Mouse (Mus musculus) embryonic facial prominence, embryonic 12.5 days (tissue): ENCODE results near the gene Cracr2b. TPM values are rescaled to one million over a fixed set of nuclear protein-coding genes. Genes with fewer than 3 reads are reported as not detected.

ENCODE experiments used
- ATAC-seq: fragments of 200-750 bp; cut with Nextera tagmentation; 2 replicates; pipeline ENCODE4 v1.8.0; 2017; ENCODE audit not compliant: insufficient number of reproducible peaks, insufficient read depth, low FRiP score, low TSS enrichment
- H3K27ac ChIP-seq: fragments of 300-500 bp; sonication (generic); 2 replicates; pipeline ENCODE4 v1.5.1; 2016; ENCODE audit warnings: mild to moderate bottlenecking
- H3K27me3 ChIP-seq: fragments of 300-500 bp; sonication (generic); 2 replicates; pipeline ENCODE4 v1.6.1; 2016; ENCODE audit warnings: mild to moderate bottlenecking, moderate library complexity
- H3K36me3 ChIP-seq: fragments of 300-500 bp; sonication (generic); 2 replicates; pipeline ENCODE4 v1.6.1; 2016; ENCODE audit warnings: mild to moderate bottlenecking
- H3K4me1 ChIP-seq: fragments of 300-500 bp; sonication (generic); 2 replicates; pipeline ENCODE4 v1.6.1; 2016
- H3K4me2 ChIP-seq: fragments of 300-500 bp; sonication (generic); replicated peaks from 2 replicates; pipeline ENCODE4 v1.6.1; 2016; ENCODE audit warnings: mild to moderate bottlenecking, moderate library complexity
- H3K4me3 ChIP-seq: fragments of 300-500 bp; sonication (generic); 2 replicates; pipeline ENCODE4 v1.5.1; 2016; ENCODE audit warnings: mild to moderate bottlenecking
- H3K9ac ChIP-seq: fragments of 300-500 bp; sonication (generic); 2 replicates; pipeline ENCODE4 v1.6.1; 2016; ENCODE audit warnings: mild to moderate bottlenecking, moderate library complexity
- H3K9me3 ChIP-seq: fragments of 300-500 bp; sonication (generic); 2 replicates; pipeline ENCODE4 v1.6.1; 2016; ENCODE audit warnings: mild to moderate bottlenecking, moderate library complexity
- WGBS: fragments of 180-500 bp; shearing (Covaris S2); methylation state at CpG from one replicate; pipeline ENCODE4 v1.1.7; 2016; 5-methylcytosine and 5-hydroxymethylcytosine counted together
- polyA plus RNA-seq: library from polyadenylated mRNA; unstranded; fragments of >200 nt; fragmentation: Nextera tagmentation; extraction: Ambion mirVana; gene quantifications from 2 replicates; pipeline ENCODE4 v1.2.1, GENCODE M21; 2016

Cracr2b gene
- polyA plus RNA-seq, 1 experiment from 2014 or later: 13.3 TPM

DNA sequence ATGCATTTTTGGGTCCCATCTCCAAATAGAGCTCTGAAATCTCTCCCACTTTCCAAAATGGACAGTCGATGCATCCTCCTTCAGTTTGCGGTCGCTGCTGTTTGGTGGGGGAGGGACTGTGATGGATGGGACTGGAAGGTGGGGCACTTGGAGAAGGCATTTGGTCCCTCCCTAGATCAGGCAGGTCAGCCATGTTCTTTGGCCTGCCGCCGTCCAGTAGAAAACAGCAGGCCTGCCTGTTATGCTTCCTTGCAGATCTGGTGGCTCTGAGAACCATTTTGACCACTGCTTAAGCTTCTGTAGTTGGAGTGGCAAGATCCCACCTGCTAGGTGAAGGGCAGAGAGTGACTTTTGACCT is 7.2 kb downstream of the Cracr2b start:
- peak overlapping the region; percentile 77 for H3K9ac ChIP-seq
- peaks cover 30% of the 10 kb centered on the region for H3K27me3 ChIP-seq
- no peaks in the 10 kb centered on the region for H3K9me3 ChIP-seq
- H3K4me1 ChIP-seq: peaks cover 42% of the 10 kb centered on the region
- 25% methylated on average over 5 of the region's 5 CpGs for WGBS
- H3K4me3 ChIP-seq: peak overlapping the region; percentile 75
- H3K4me2 ChIP-seq: peak overlapping the region; percentile 66
- H3K36me3 ChIP-seq: peaks cover 36% of the 10 kb centered on the region
- H3K27ac ChIP-seq: peak overlapping the region; percentile 82
- ATAC-seq: no peak

GRCm38 (mm10) chr7:141468522-141469211 is 7.8 kb downstream of the Cracr2b start:
- peak; percentile 70 for ATAC-seq
- peak overlapping the region; percentile 66 for H3K4me2 ChIP-seq
- H3K27ac ChIP-seq: peak overlapping the region; percentile 82
- H3K4me1 ChIP-seq: peaks cover 45% of the 10 kb centered on the region
- H3K36me3 ChIP-seq: peaks cover 36% of the 10 kb centered on the region
- H3K4me3 ChIP-seq: peak overlapping the region; percentile 75
- peak overlapping the region; percentile 77 for H3K9ac ChIP-seq
- 14% methylated on average over 8 of the region's 8 CpGs for WGBS
- peaks cover 25% of the 10 kb centered on the region for H3K27me3 ChIP-seq
- H3K9me3 ChIP-seq: no peaks in the 10 kb centered on the region

DNA sequence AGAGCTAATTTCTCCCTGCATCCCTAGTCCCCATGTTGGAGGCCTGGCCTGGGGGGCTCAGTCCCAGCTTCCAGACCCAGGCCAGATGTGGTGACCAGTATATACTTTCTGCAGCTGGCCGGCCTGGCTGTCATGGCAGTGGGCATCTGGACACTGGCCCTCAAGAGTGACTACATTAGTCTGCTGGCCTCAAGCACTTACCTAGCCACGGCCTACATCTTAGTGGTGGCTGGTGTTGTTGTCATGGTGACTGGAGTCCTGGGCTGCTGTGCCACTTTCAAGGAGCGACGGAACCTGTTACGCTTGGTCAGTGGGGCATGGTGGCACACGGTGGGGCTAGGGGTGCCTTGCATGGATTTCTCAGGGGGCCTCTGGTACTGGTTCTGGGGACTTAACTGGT is 8.5 kb downstream of the Cracr2b start:
- Histone ChIP-seq H3K36me3 (peaks cover 36% of the 10 kb centered on the region), H3K9me3 (no peaks in the 10 kb centered on the region), H3K4me2 (peak overlapping the region; percentile 66), H3K27me3 (peaks cover 18% of the 10 kb centered on the region), H3K9ac (peak overlapping the region; percentile 77), H3K4me3 (peak overlapping the region; percentile 75), H3K27ac (peak overlapping the region; percentile 82; the same call in 1 of the 2 replicates), H3K4me1 (peaks cover 47% of the 10 kb centered on the region)
- 83% methylated on average over 6 of the region's 6 CpGs for WGBS
- ATAC-seq: no peak

DNA sequence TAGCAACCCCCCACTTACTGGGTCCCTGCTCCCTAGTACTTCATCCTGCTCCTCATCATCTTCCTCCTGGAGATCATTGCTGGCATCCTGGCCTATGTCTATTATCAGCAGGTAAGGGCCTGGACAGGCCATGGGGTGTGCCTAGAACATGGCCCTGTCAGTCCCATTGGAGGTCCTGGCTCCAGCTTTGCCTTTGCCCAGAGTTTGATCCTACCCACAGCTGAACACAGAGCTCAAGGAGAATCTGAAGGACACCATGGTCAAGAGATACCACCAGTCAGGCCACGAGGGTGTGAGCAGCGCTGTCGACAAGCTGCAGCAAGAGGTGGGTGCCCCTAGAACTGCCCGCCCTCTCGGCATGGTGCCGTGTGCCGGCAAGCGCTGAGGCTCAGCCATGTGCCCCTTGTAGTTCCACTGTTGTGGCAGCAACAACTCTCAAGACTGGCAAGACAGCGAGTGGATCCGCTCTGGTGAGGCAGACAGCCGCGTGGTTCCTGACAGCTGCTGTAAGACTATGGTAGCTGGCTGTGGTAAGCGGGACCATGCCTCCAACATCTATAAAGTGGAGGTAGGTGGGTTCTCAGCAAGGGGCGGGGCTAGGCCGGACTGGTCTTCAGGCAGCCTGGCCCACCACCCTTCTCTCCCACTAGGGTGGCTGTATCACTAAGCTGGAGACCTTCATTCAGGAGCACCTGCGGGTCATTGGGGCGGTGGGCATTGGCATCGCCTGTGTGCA is 9.2 kb downstream of the Cracr2b start:
- Histone ChIP-seq H3K9ac (no peak overlapping the region), H3K4me2 (0 out of 2 replicates have a peak overlapping the region, but pooled peaks have one; percentile 66), H3K36me3 (peaks cover 36% of the 10 kb centered on the region), H3K27me3 (peaks cover 11% of the 10 kb centered on the region), H3K4me1 (peaks cover 41% of the 10 kb centered on the region), H3K4me3 (peak overlapping the region; percentile 75; the same call in 1 of the 2 replicates), H3K9me3 (no peaks in the 10 kb centered on the region), H3K27ac (no peak overlapping the region)
- no peak for ATAC-seq
- 90% methylated on average over 18 of the region's 18 CpGs for WGBS

GRCm38 (mm10) chr7:141470637-141470944 is 9.7 kb downstream of the Cracr2b start:
- Histone ChIP-seq H3K4me1 (peaks cover 37% of the 10 kb centered on the region), H3K4me3 (no peak overlapping the region), H3K27me3 (peaks cover 6% of the 10 kb centered on the region), H3K4me2 (no peak overlapping the region), H3K36me3 (peaks cover 36% of the 10 kb centered on the region), H3K9me3 (no peaks in the 10 kb centered on the region), H3K27ac (no peak overlapping the region), H3K9ac (no peak overlapping the region)
- no peak for ATAC-seq
- WGBS: 98% methylated on average over 10 of the region's 10 CpGs

DNA sequence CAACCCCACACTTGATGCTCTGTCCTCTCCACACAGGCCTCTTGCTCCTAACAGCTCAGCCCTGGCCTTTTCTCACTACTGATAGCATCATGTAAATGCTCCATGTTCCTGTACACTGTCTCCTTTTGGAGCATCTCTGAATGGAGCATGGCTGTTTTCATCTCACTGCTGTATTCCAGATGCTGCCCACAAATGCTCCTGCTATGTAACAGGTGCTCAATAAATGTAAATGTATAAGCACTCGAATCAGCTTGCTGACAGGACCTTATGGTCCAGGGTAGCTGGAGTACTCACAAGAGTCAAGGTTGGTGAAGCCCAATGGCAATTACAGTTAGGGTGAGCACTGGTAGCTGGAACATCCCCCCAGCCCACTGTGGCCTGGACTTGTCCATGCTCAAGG is 10.3 kb downstream of the Cracr2b start:
- no peak overlapping the region for H3K9ac ChIP-seq
- H3K4me2 ChIP-seq: no peak overlapping the region
- no peak overlapping the region for H3K4me3 ChIP-seq
- peaks cover 42% of the 10 kb centered on the region for H3K4me1 ChIP-seq
- peaks cover 36% of the 10 kb centered on the region for H3K36me3 ChIP-seq
- H3K27me3 ChIP-seq: no peaks in the 10 kb centered on the region; the same call in 1 of the 2 replicates
- WGBS: 92% methylated on average over 1 of the region's 1 CpGs
- no peak for ATAC-seq
- no peaks in the 10 kb centered on the region for H3K9me3 ChIP-seq
- no peak overlapping the region for H3K27ac ChIP-seq

DNA sequence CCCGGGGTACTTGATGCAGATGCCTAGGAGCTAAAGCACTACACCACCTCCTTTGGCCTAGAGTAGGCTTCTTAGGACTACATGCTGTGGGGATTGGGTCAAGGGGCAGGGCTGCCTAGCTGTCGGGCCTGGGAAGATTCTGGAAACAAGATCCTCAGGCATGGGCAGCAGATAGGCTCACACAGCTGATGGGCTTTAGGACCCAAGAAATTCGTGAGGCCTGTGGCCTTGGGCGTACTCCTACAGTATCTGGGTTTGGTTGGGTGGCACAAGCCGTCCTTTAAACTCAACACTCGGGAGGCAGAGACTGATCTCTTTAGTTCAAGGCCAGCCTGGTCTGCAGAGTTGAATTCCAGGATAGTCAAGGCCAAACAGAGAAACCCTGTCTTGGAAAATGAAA is 11.3 kb downstream of the Cracr2b start:
- 83% methylated on average over 6 of the region's 6 CpGs for WGBS
- H3K9me3 ChIP-seq: no peaks in the 10 kb centered on the region
- peaks cover 36% of the 10 kb centered on the region for H3K36me3 ChIP-seq
- H3K9ac ChIP-seq: no peak overlapping the region
- no peaks in the 10 kb centered on the region for H3K27me3 ChIP-seq
- no peak overlapping the region for H3K4me2 ChIP-seq
- H3K4me3 ChIP-seq: no peak overlapping the region
- H3K4me1 ChIP-seq: peaks cover 51% of the 10 kb centered on the region
- H3K27ac ChIP-seq: no peak overlapping the region
- no peak for ATAC-seq

- Histone ChIP-seq H3K4me3 (no peak overlapping the region), H3K27ac (no peak overlapping the region), H3K9me3 (no peaks in the 10 kb centered on the region), H3K4me1 (peaks cover 57% of the 10 kb centered on the region), H3K9ac (no peak overlapping the region), H3K4me2 (no peak overlapping the region), H3K27me3 (no peaks in the 10 kb centered on the region), H3K36me3 (peaks cover 36% of the 10 kb centered on the region)
- ATAC-seq: no peak
- 85% methylated on average over 6 of the region's 6 CpGs for WGBS
Measured at GRCm38 (mm10) chr7:141472763-141473162, 11.9 kb downstream of the Cracr2b start.

GRCm38 (mm10) chr7:141474160-141474559 is 13.3 kb downstream of the Cracr2b start:
- no peak for ATAC-seq
- Histone ChIP-seq H3K9me3 (no peaks in the 10 kb centered on the region), H3K27me3 (no peaks in the 10 kb centered on the region), H3K36me3 (peaks cover 36% of the 10 kb centered on the region), H3K9ac (peak overlapping the region; percentile 73), H3K4me3 (peak overlapping the region; percentile 80), H3K4me1 (peaks cover 53% of the 10 kb centered on the region), H3K4me2 (peak overlapping the region; percentile 81), H3K27ac (no peak overlapping the region)
- WGBS: 10% methylated on average over 5 of the region's 5 CpGs

DNA sequence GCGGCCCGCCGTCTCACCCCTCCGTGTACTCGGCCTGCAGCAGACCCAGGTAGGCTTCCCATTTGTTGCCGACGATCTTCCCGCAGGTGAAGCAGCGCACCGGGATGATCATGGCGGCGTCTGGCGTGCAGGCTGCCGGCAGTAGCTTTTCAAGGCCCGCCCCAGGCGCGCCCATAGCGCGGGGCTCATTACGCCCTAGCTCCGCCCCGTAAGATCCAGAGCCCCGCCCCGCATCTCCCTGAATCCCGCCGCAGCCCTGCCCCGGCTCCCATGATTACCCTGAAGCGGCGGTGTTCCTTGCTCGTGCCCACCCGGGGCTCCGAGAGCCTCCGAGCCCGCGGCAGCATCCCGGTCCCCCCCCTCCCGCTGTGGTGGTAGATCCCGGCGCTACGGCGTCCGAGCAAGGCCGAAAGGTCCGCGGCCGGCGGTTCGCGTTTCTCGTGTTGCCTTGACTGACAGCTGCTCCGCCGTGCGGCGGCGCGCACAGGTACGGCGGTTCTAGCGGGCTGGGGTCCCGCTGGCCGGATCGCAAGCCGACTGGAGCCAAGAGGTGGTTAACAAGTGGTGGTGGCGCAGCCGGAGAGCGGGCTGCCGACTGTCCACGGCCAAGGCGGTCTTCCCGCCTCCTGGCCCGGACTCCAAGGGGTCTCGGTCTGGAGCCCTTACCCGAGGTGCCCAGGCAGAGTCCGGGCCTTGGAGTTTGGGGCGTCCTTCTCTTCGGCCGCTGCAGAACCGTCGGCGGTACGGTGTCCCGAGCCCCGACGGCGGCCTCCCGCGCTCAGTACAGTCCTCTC is 14.3 kb downstream of the Cracr2b start, which contains the start of the genes Polr2l and Tspan4:
Gene Polr2l, minus strand, starts transcription at position 122 of the 794 bp plus-strand sequence.
Gene Tspan4, plus strand, starts transcription at position 230 of the 794 bp plus-strand sequence.
- H3K4me2 ChIP-seq: peak within 1 kb of the TSS; percentile 81
- H3K4me1 ChIP-seq: peaks cover 43% of the 10 kb centered on the region
- peak; percentile 50; the same call in 1 of the 2 replicates for ATAC-seq
- H3K27me3 ChIP-seq: no peaks in the 10 kb centered on the region
- peak within 1 kb of the TSS; percentile 80 for H3K4me3 ChIP-seq
- H3K9me3 ChIP-seq: no peaks in the 10 kb centered on the region
- peak within 1 kb of the TSS; percentile 85 for H3K27ac ChIP-seq
- peaks cover 26% of the 10 kb centered on the region for H3K36me3 ChIP-seq
- WGBS: under 1% methylated on average over 87 of the region's 87 CpGs
- H3K9ac ChIP-seq: peak within 1 kb of the TSS; percentile 73

- ATAC-seq: peak; percentile 3; the same call in 1 of the 2 replicates
Measured at GRCm38 (mm10) chr7:141475805-141476158, 14.9 kb downstream of the Cracr2b start.

More at GRCm38 (mm10) chr7:141475805-141476158, 14.9 kb downstream of the Cracr2b start:
- Histone ChIP-seq H3K4me3 (peak overlapping the region; percentile 80), H3K4me1 (peaks cover 45% of the 10 kb centered on the region), H3K27ac (peak overlapping the region; percentile 85), H3K4me2 (peak overlapping the region; percentile 81), H3K9me3 (no peaks in the 10 kb centered on the region), H3K27me3 (no peaks in the 10 kb centered on the region), H3K9ac (peak overlapping the region; percentile 73), H3K36me3 (peaks cover 20% of the 10 kb centered on the region)
- WGBS: under 1% methylated on average over 12 of the region's 12 CpGs
